Mouse (Mus musculus) thymus, adult 2 months (tissue): ENCODE measurements around the gene Edil3.

Experiments used
- CTCF ChIP-seq: fragments of 200-500 bp; IDR thresholded peaks from 2 replicates; pipeline ENCODE4 v1.5.1; 2012; ENCODE audit warnings: mild to moderate bottlenecking, control low read depth, low read length, moderate library complexity, borderline replicate concordance; ENCODE audit not compliant: control insufficient read depth, poor library complexity, insufficient read depth; ENCODE audit errors: extremely low read depth
- POLR2A ChIP-seq: fragments of 200-500 bp; IDR thresholded peaks from 2 replicates; pipeline ENCODE4 v1.6.1; 2012; ENCODE audit warnings: mild to moderate bottlenecking, low read length, control low read depth, moderate library complexity; ENCODE audit not compliant: control insufficient read depth, poor library complexity, insufficient read depth; ENCODE audit errors: extremely low read depth

- no peak for TF ChIP-seq CTCF
- TF ChIP-seq POLR2A = no peak
Measured at GRCm38 (mm10) chr13:88907405-88907804, 86.1 kb downstream of the Edil3 start.
